Mouse (Mus musculus): ENCODE data around the gene Rfxap. TPM values are rescaled to one million over a fixed set of nuclear protein-coding genes. Genes with fewer than 3 reads are reported as not detected.
A peak's percentile ranks its signal among the peaks of the same experiment; 100 is the strongest.

The Rfxap gene
- polyA plus RNA-seq, 1 experiment = 16.7 TPM

GRCm38 (mm10) chr3:54793762-54794161, 13.8 kb downstream of the Rfxap start:
- WGBS = 90% methylated on average over 6 of the region's 6 CpGs
- no peaks in the 10 kb centered on the region for H3K27me3 ChIP-seq (replicated peaks; ENCODE audit: control insufficient read depth, insufficient read depth, low read length)
- no peak overlapping the region for H3K4me3 ChIP-seq (ENCODE audit: insufficient read depth, low read depth, low read length)
- H3K4me1 ChIP-seq (ENCODE audit: control insufficient read depth, insufficient read depth, low read length) = no peaks in the 10 kb centered on the region
- no peak for TF ChIP-seq CTCF (conservative IDR thresholded peaks at IDR 0.05; ENCODE audit: insufficient read depth, insufficient read length, low read depth, low read length)
- TF ChIP-seq POLR2A (IDR thresholded peaks at IDR 0.05; ENCODE audit: low read depth, low read length) = no peak
- H3K36me3 ChIP-seq (ENCODE audit: control insufficient read depth, insufficient read depth, low read length) = no peaks in the 10 kb centered on the region
- H3K27ac ChIP-seq (ENCODE audit: insufficient read depth, low read depth, low read length) = no peak overlapping the region
- no peak for DNase-seq

- H3K27ac ChIP-seq (ENCODE audit: insufficient read depth, low read depth, low read length) = no peak overlapping the region
- TF ChIP-seq CTCF (conservative IDR thresholded peaks at IDR 0.05; ENCODE audit: insufficient read depth, insufficient read length, low read depth, low read length) = no peak
- TF ChIP-seq POLR2A (IDR thresholded peaks at IDR 0.05; ENCODE audit: low read depth, low read length) = no peak
- no peaks in the 10 kb centered on the region for H3K4me1 ChIP-seq (ENCODE audit: control insufficient read depth, insufficient read depth, low read length)
- H3K36me3 ChIP-seq (ENCODE audit: control insufficient read depth, insufficient read depth, low read length) = no peaks in the 10 kb centered on the region
- WGBS = 73% methylated on average over 10 of the region's 10 CpGs
- no peak overlapping the region for H3K4me3 ChIP-seq (ENCODE audit: insufficient read depth, low read depth, low read length)
- DNase-seq = no peak
- H3K27me3 ChIP-seq (replicated peaks; ENCODE audit: control insufficient read depth, insufficient read depth, low read length) = no peaks in the 10 kb centered on the region
These were observed 15.5 kb downstream of the Rfxap start for GRCm38 (mm10) chr3:54791822-54792677.

- Histone ChIP-seq H3K27me3 (replicated peaks; ENCODE audit: control insufficient read depth, insufficient read depth, low read length) (no peaks in the 10 kb centered on the region), H3K4me3 (ENCODE audit: insufficient read depth, low read depth, low read length) (no peak overlapping the region), H3K36me3 (ENCODE audit: control insufficient read depth, insufficient read depth, low read length) (no peaks in the 10 kb centered on the region), H3K27ac (ENCODE audit: insufficient read depth, low read depth, low read length) (no peak overlapping the region), H3K4me1 (ENCODE audit: control insufficient read depth, insufficient read depth, low read length) (no peaks in the 10 kb centered on the region)
- no peak for DNase-seq
- no peak for TF ChIP-seq POLR2A (IDR thresholded peaks at IDR 0.05; ENCODE audit: low read depth, low read length)
- no peak for TF ChIP-seq CTCF (conservative IDR thresholded peaks at IDR 0.05; ENCODE audit: insufficient read depth, insufficient read length, low read depth, low read length)
- WGBS = 58% methylated on average over 2 of the region's 2 CpGs
These were observed 17.0 kb downstream of the Rfxap start for GRCm38 (mm10) chr3:54790601-54791000.

- no peak for DNase-seq
- no peaks in the 10 kb centered on the region for H3K36me3 ChIP-seq (ENCODE audit: control insufficient read depth, insufficient read depth, low read length)
- no peak for TF ChIP-seq CTCF (conservative IDR thresholded peaks at IDR 0.05; ENCODE audit: insufficient read depth, insufficient read length, low read depth, low read length)
- TF ChIP-seq POLR2A (IDR thresholded peaks at IDR 0.05; ENCODE audit: low read depth, low read length) = no peak
- no peak overlapping the region for H3K4me3 ChIP-seq (ENCODE audit: insufficient read depth, low read depth, low read length)
- no peaks in the 10 kb centered on the region for H3K4me1 ChIP-seq (ENCODE audit: control insufficient read depth, insufficient read depth, low read length)
- H3K27me3 ChIP-seq (replicated peaks; ENCODE audit: control insufficient read depth, insufficient read depth, low read length) = no peaks in the 10 kb centered on the region; the same call in 1 of the 2 replicates
- WGBS = 67% methylated on average over 7 of the region's 7 CpGs
- H3K27ac ChIP-seq (ENCODE audit: insufficient read depth, low read depth, low read length) = no peak overlapping the region
These were observed 31.5 kb downstream of the Rfxap start for GRCm38 (mm10) chr3:54775989-54776631.

- 81% methylated on average over 6 of the region's 6 CpGs for WGBS
- H3K4me3 ChIP-seq (ENCODE audit: insufficient read depth, low read depth, low read length) = no peak overlapping the region
- TF ChIP-seq POLR2A (IDR thresholded peaks at IDR 0.05; ENCODE audit: low read depth, low read length) (no peak), CTCF (conservative IDR thresholded peaks at IDR 0.05; ENCODE audit: insufficient read depth, insufficient read length, low read depth, low read length) (0 out of 2 replicates have a peak, but pooled peaks have one; percentile 8)
These were observed 34.0 kb downstream of the Rfxap start for GRCm38 (mm10) chr3:54773613-54774012.

GRCm38 (mm10) chr3:54769349-54770275, 38.0 kb downstream of the Rfxap start:
- TF ChIP-seq CTCF (conservative IDR thresholded peaks at IDR 0.05; ENCODE audit: insufficient read depth, insufficient read length, low read depth, low read length) (no peak), POLR2A (IDR thresholded peaks at IDR 0.05; ENCODE audit: low read depth, low read length) (no peak)

More at GRCm38 (mm10) chr3:54773613-54774012, 34.0 kb downstream of the Rfxap start:
- Histone ChIP-seq H3K36me3 (ENCODE audit: control insufficient read depth, insufficient read depth, low read length) (no peaks in the 10 kb centered on the region), H3K27ac (ENCODE audit: insufficient read depth, low read depth, low read length) (no peak overlapping the region), H3K27me3 (replicated peaks; ENCODE audit: control insufficient read depth, insufficient read depth, low read length) (no peaks in the 10 kb centered on the region; the same call in 1 of the 2 replicates), H3K4me1 (ENCODE audit: control insufficient read depth, insufficient read depth, low read length) (no peaks in the 10 kb centered on the region)
- no peak for DNase-seq

More at GRCm38 (mm10) chr3:54769349-54770275, 38.0 kb downstream of the Rfxap start:
- Histone ChIP-seq H3K36me3 (ENCODE audit: control insufficient read depth, insufficient read depth, low read length) (no peaks in the 10 kb centered on the region), H3K4me1 (ENCODE audit: control insufficient read depth, insufficient read depth, low read length) (no peaks in the 10 kb centered on the region), H3K27me3 (replicated peaks; ENCODE audit: control insufficient read depth, insufficient read depth, low read length) (no peaks in the 10 kb centered on the region), H3K4me3 (ENCODE audit: insufficient read depth, low read depth, low read length) (no peak overlapping the region), H3K27ac (ENCODE audit: insufficient read depth, low read depth, low read length) (no peak overlapping the region)
- WGBS = 82% methylated on average over 17 of the region's 17 CpGs
- no peak for DNase-seq

Measured in kidney, adult 2 months (tissue).